In genomic region chr9:95858027-95858570, GRCm38 (mm10) we compare ENCODE assay signal across 8 mouse cellular contexts. TPM values are rescaled to one million over a fixed set of nuclear protein-coding genes. Genes with fewer than 3 reads are reported as not detected.
DNase-seq lines count a peak whose midpoint lies in the region; ATAC-seq and TF ChIP-seq lines count a peak whose summit lies in the region.

No protein-coding gene starts in this region.

- peak overlapping the region; percentile 84 for H3K9ac ChIP-seq in heart, embryonic 14.5 days (ENCODE audit: low read length)
- H3K9ac ChIP-seq in limb, embryonic 14.5 days (ENCODE audit: low read depth, low read length, severe bottlenecking) = peak overlapping the region; percentile 82
- peak overlapping the region; percentile 89 for H3K9ac ChIP-seq in midbrain, embryonic 16.5 days (ENCODE audit: low read depth, low read length)

- H3K36me3 ChIP-seq in heart, embryonic 14.5 days (ENCODE audit: control insufficient read depth, insufficient read depth, low read length) = peaks cover 8% of the 10 kb centered on the region
- peaks cover 5% of the 10 kb centered on the region; the same call in 1 of the 2 replicates for H3K36me3 ChIP-seq in limb, embryonic 14.5 days (ENCODE audit: control insufficient read depth, insufficient read depth, low read length)
- no peaks in the 10 kb centered on the region for H3K36me3 ChIP-seq in midbrain, embryonic 16.5 days (ENCODE audit: control insufficient read depth, insufficient read depth, low read length)

- peak overlapping the region; percentile 98 for H3K4me2 ChIP-seq in heart, embryonic 14.5 days (ENCODE audit: low read length)
- peak overlapping the region; percentile 84 for H3K4me2 ChIP-seq in limb, embryonic 14.5 days (replicated peaks; ENCODE audit: low read depth, low read length, severe bottlenecking)
- peak overlapping the region; percentile 99 for H3K4me2 ChIP-seq in midbrain, embryonic 16.5 days (ENCODE audit: low read length)

- H3K9me3 ChIP-seq in heart, embryonic 14.5 days (ENCODE audit: control insufficient read depth, low read length) = no peaks in the 10 kb centered on the region
- no peaks in the 10 kb centered on the region for H3K9me3 ChIP-seq in limb, embryonic 14.5 days (ENCODE audit: control insufficient read depth, low read length)
- H3K9me3 ChIP-seq in midbrain, embryonic 16.5 days (replicated peaks; ENCODE audit: control insufficient read depth, low read length, poor library complexity, severe bottlenecking) = no peaks in the 10 kb centered on the region

- under 1% methylated on average over 31 of the region's 31 CpGs for WGBS in heart, embryonic 14.5 days
- WGBS in limb, embryonic 14.5 days = under 1% methylated on average over 31 of the region's 31 CpGs
- 1% methylated on average over 31 of the region's 31 CpGs for WGBS in midbrain, embryonic 16.5 days

- peak overlapping the region; percentile 79 to 98 for H3K4me3 ChIP-seq in heart, embryonic 14.5 days (ENCODE audit: control insufficient read depth in 1 of 2, insufficient read depth in 1 of 2, low read depth in 1 of 2, low read length in 2 of 2)
- peak overlapping the region; percentile 91 for H3K4me3 ChIP-seq in limb, embryonic 14.5 days (replicated peaks; ENCODE audit: low read length)
- H3K4me3 ChIP-seq in midbrain, embryonic 16.5 days (ENCODE audit: low read depth, low read length) = peak overlapping the region; percentile 91

- peak; percentile 28 for DNase-seq in spleen, adult 12 weeks (ENCODE audit: low spot score)
- DNase-seq in spleen, postnatal 14 days (ENCODE audit: low spot score in 2 of 2) = no peak
- DNase-seq in c-Kit-negative CD71-positive TER-119-positive erythroid progenitor cells, embryonic 14.5 days (ENCODE audit: low read depth, low spot score) = peak; percentile 47
- peak; percentile 75 for DNase-seq in limb, embryonic 14.5 days (ENCODE audit: low spot score)
- DNase-seq in ovary, postnatal 36 days (ENCODE audit: low spot score) = no peak
- no peak for DNase-seq in ovary, postnatal 14 days (ENCODE audit: low spot score)

- H3K27ac ChIP-seq in heart, embryonic 14.5 days (replicated peaks in 1 of 2; ENCODE audit: control insufficient read depth in 1 of 2, insufficient read depth in 1 of 2, low read depth in 2 of 2, low read length in 2 of 2) = peak overlapping the region; percentile 78 to 84
- peak overlapping the region; percentile 70 for H3K27ac ChIP-seq in limb, embryonic 14.5 days (replicated peaks; ENCODE audit: low read depth, low read length)
- H3K27ac ChIP-seq in midbrain, embryonic 16.5 days (ENCODE audit: low read length) = peak overlapping the region; percentile 83

- ATAC-seq in heart, embryonic 14.5 days (ENCODE audit: insufficient number of reproducible peaks, insufficient read depth, low FRiP score, low read depth) = no peak
- ATAC-seq in limb, embryonic 14.5 days (ENCODE audit: low FRiP score, low read depth) = peak; percentile 17; the same call in 1 of the 2 replicates
- ATAC-seq in midbrain, embryonic 16.5 days = peak; percentile 49

- H3K4me1 ChIP-seq in heart, embryonic 14.5 days (ENCODE audit: control insufficient read depth in 2 of 2, insufficient read depth in 2 of 2, low read length in 2 of 2) = peaks cover 0 to 2% of the 10 kb centered on the region in 2 experiments; a peak in 1 of 4 replicates
- no peaks in the 10 kb centered on the region for H3K4me1 ChIP-seq in limb, embryonic 14.5 days (ENCODE audit: control insufficient read depth, insufficient read depth, low read length)
- H3K4me1 ChIP-seq in midbrain, embryonic 16.5 days (ENCODE audit: control insufficient read depth, insufficient read depth, low read length) = peaks cover 6% of the 10 kb centered on the region

- no peaks in the 10 kb centered on the region for H3K27me3 ChIP-seq in heart, embryonic 14.5 days (ENCODE audit: control insufficient read depth, insufficient read depth, low read length)
- H3K27me3 ChIP-seq in limb, embryonic 14.5 days (ENCODE audit: control insufficient read depth, insufficient read depth, low read length) = no peaks in the 10 kb centered on the region
- no peaks in the 10 kb centered on the region for H3K27me3 ChIP-seq in midbrain, embryonic 16.5 days (ENCODE audit: control insufficient read depth, insufficient read depth, low read depth, low read length)

- no peak for TF ChIP-seq POLR2A in limb, embryonic 14.5 days (IDR thresholded peaks at IDR 0.05; ENCODE audit: borderline replicate concordance, extremely low read depth, insufficient read depth, insufficient read length)

RNA-seq across cellular contexts. Expression of gene Atr, which starts 0.7 kb away (rescaled TPM):
- polyA plus RNA-seq in heart, embryonic 14.5 days (2014; fragmentation: Nextera tagmentation; extraction: Ambion mirVana) = 12.2 and 15.4 TPM in 2 replicates
- 12.8 and 14.0 TPM in 2 replicates for polyA plus RNA-seq in limb, embryonic 14.5 days (2012; rRNA removed)
- 14.9 and 17.0 TPM in 2 replicates for polyA plus RNA-seq in limb, embryonic 14.5 days (2014; fragmentation: Nextera tagmentation; extraction: Ambion mirVana)
- polyA plus RNA-seq in midbrain, embryonic 16.5 days (2015; fragmentation: Nextera tagmentation; extraction: Ambion mirVana) = 11.6 and 14.4 TPM in 2 replicates

RNA-seq across cellular contexts. Expression of gene Pls1, which starts 13.0 kb away (rescaled TPM):
- 0.61 and 0.71 TPM in 2 replicates for polyA plus RNA-seq in heart, embryonic 14.5 days (2014; fragmentation: Nextera tagmentation; extraction: Ambion mirVana)
- 0.69 and 0.95 TPM in 2 replicates for polyA plus RNA-seq in limb, embryonic 14.5 days (2012; rRNA removed)
- 1.8 TPM in 2 replicates for polyA plus RNA-seq in limb, embryonic 14.5 days (2014; fragmentation: Nextera tagmentation; extraction: Ambion mirVana)
- 2.1 and 2.9 TPM in 2 replicates for polyA plus RNA-seq in midbrain, embryonic 16.5 days (2015; fragmentation: Nextera tagmentation; extraction: Ambion mirVana)

Comparison
In these comparisons a context has a peak if more than half of its experiments do, and no peak if none do; other contexts are left out.
1. DNase-seq: peak in spleen, adult 12 weeks (single experiment), c-Kit-negative CD71-positive TER-119-positive erythroid progenitor cells, embryonic 14.5 days (single experiment) and limb, embryonic 14.5 days (single experiment); none in spleen, postnatal 14 days (0 of 2), ovary, postnatal 36 days (single experiment) and ovary, postnatal 14 days (single experiment).
2. Peak in every context shown above with its lines, with median percentiles within 50 percentile points of each other: H3K27ac ChIP-seq, H3K4me2 ChIP-seq, H3K4me3 ChIP-seq and H3K9ac ChIP-seq.